Mouse (Mus musculus): ENCODE measurements around the gene Atxn1l. TPM values are rescaled to one million over a fixed set of nuclear protein-coding genes. Genes with fewer than 3 reads are reported as not detected.

The Atxn1l gene
- 7.1 and 7.6 TPM in 2 replicates for polyA plus RNA-seq (2015; fragmentation: Nextera tagmentation; extraction: Ambion mirVana)

DNA sequence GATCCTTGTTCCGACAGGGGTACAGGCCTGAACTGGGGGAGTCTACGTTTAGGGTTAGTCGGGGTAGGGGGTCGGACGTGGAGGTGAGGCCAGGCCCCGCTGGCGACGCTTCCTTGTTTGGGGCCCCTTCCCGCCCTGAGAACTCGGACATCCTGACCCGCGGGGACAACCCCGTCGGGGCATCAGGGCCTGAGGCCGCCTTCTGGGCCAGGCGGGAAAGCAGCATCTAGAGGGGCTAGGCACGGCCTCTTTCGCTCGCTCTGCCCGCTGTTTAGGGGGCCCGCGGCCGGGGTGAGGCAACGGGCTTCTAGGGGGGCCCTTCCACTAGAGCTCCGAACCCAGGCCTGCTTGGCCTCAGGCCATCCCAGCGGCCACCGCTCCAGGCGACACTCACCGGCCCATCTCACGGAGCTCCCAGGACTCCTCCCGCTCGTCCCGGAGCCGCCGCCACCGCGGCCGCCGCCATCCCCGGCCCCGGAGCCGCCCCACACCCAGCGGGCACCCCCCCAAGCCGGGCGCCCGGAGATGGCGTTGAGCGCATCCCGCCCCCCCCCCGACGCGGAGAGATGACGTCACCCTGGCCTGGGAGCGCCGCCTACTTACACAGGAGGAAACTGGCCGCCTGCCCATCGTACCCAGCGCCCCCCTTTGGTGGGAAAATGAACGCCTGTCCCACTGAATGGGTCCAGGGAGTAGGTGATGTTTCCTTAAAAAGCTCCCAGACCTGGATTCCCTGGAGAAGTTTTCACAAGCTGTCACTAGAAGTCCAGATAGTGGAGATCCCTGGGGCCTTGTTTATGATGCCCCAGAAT lies at the start of gene Atxn1l:
Gene Atxn1l, minus strand, starts transcription at position 503 of the 812 bp plus-strand sequence.
- ATAC-seq (ENCODE audit: insufficient number of reproducible peaks, low FRiP score, low TSS enrichment, low read depth): peak; percentile 82
- H3K36me3 ChIP-seq: peaks cover 19% of the 10 kb centered on the region
- peak within 1 kb of the TSS; percentile 73 for H3K4me2 ChIP-seq (replicated peaks)
- WGBS: under 1% methylated on average over 51 of the region's 59 CpGs
- H3K4me3 ChIP-seq (replicated peaks): peak within 1 kb of the TSS; percentile 98
- peaks cover 12% of the 10 kb centered on the region for H3K4me1 ChIP-seq
- no peaks in the 10 kb centered on the region for H3K27me3 ChIP-seq
- H3K27ac ChIP-seq (replicated peaks): peak within 1 kb of the TSS; percentile 76
- peak within 1 kb of the TSS; percentile 97 for H3K9ac ChIP-seq
- no peaks in the 10 kb centered on the region for H3K9me3 ChIP-seq (replicated peaks)

DNA sequence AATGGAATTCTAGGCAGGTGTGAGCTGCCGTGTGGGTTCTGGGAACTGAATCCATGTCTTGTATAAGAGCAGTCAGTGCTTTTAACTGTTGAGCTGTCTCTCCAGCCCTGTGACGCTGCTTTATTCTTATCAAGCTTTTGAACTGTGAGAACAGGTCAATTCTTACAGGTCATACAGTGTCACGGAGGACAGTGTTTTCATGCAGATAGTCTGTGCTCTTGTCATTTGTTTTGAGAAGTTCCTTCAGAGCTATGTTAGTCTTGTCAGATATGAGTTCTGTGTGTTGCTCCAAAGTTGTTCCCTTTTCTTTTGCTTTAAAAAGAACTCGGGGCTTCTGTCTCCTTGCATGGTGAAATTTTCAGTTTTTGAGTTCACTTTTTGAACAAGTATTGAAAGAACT lies 43.0 kb upstream of the Atxn1l start:
- no peak for ATAC-seq (ENCODE audit: insufficient number of reproducible peaks, low FRiP score, low TSS enrichment, low read depth)
- Histone ChIP-seq H3K27ac (replicated peaks) (no peak overlapping the region), H3K9ac (no peak overlapping the region), H3K9me3 (replicated peaks) (no peaks in the 10 kb centered on the region), H3K4me3 (replicated peaks) (peak overlapping the region; percentile 91), H3K36me3 (no peaks in the 10 kb centered on the region), H3K4me2 (replicated peaks) (peak overlapping the region; percentile 80; the same call in 1 of the 2 replicates), H3K4me1 (peaks cover 9% of the 10 kb centered on the region; the same call in 1 of the 2 replicates), H3K27me3 (no peaks in the 10 kb centered on the region)
- WGBS: 69% methylated on average over 4 of the region's 4 CpGs

DNA sequence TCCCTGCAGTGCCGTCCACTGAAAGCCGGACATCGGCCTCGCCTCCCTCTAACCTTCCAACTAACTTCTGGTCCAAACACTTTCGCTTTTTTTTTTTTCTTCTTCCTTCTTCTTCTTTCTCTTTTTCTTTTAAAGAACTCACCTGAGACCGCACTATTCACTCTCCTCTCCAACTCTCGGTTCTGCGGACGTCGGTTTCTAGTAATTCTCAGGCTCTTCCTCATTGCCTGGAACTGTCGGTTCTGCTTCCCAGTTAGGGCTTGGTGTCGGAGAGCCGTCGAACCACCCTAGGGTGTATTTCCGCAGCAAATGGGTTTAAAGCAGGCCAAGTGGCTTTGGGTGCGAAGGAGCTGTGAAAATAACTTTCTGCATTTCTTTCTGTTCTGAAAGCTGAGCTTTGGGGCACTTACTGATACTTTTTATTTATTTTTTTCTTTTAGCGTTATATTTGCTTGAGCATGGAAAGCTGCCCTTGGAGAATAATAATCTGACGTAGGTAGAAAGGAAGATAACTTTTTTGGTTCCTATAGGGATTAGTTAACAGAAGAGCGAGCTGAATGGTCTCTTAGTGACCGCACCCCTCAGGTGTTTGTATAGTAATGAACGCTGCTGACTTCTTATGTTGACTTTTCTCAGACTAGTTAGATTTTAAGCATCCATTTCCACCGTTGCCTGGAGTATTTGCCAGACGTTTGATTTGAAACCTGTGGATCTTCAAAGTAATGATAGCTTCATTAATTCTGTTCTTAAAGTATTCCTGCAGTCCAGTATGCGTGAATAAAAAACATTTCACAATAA lies 42.1 kb upstream of the Atxn1l start:
- Histone ChIP-seq H3K4me3 (replicated peaks) (peak overlapping the region; percentile 91), H3K4me2 (replicated peaks) (peak overlapping the region; percentile 80), H3K36me3 (no peaks in the 10 kb centered on the region), H3K9me3 (replicated peaks) (no peaks in the 10 kb centered on the region), H3K27me3 (0 out of 2 replicates have a peak, but pooled peaks cover 4% of the 10 kb centered on the region), H3K27ac (replicated peaks) (peak overlapping the region; percentile 98), H3K9ac (peak overlapping the region; percentile 88), H3K4me1 (peaks cover 9% of the 10 kb centered on the region; the same call in 1 of the 2 replicates)
- WGBS: 17% methylated on average over 24 of the region's 24 CpGs
- no peak for ATAC-seq (ENCODE audit: insufficient number of reproducible peaks, low FRiP score, low TSS enrichment, low read depth)

DNA sequence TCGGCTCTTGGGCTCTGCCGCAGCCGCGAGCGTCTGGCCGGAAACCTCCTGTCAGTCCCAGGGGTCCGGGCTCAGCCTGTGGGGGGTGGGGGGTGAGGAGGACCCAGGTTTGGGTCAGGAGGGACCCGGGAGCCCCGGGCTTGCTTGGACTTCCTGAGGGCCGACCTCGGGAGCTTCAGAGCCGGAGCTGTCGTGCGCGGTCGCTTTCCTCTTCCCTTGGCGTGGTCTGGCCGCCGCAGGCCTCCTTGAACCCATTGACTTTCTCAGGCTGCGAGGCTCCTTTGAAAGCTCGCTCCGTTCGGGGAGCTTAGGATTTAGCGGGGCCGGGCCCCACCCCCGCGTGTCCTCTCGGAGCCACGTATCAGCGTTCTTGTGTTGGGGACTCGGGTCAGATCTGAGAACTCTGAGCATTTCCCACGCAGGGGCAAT lies 41.5 kb upstream of the Atxn1l start:
- no peak; the same call in 1 of the 2 replicates for ATAC-seq (ENCODE audit: insufficient number of reproducible peaks, low FRiP score, low TSS enrichment, low read depth)
- Histone ChIP-seq H3K27me3 (0 out of 2 replicates have a peak, but pooled peaks cover 4% of the 10 kb centered on the region), H3K36me3 (no peaks in the 10 kb centered on the region), H3K27ac (replicated peaks) (peak overlapping the region; percentile 98), H3K4me1 (peaks cover 9% of the 10 kb centered on the region; the same call in 1 of the 2 replicates), H3K9ac (peak overlapping the region; percentile 88), H3K4me3 (replicated peaks) (peak overlapping the region; percentile 91), H3K4me2 (replicated peaks) (peak overlapping the region; percentile 80), H3K9me3 (replicated peaks) (no peaks in the 10 kb centered on the region)
- WGBS: under 1% methylated on average over 32 of the region's 32 CpGs

DNA sequence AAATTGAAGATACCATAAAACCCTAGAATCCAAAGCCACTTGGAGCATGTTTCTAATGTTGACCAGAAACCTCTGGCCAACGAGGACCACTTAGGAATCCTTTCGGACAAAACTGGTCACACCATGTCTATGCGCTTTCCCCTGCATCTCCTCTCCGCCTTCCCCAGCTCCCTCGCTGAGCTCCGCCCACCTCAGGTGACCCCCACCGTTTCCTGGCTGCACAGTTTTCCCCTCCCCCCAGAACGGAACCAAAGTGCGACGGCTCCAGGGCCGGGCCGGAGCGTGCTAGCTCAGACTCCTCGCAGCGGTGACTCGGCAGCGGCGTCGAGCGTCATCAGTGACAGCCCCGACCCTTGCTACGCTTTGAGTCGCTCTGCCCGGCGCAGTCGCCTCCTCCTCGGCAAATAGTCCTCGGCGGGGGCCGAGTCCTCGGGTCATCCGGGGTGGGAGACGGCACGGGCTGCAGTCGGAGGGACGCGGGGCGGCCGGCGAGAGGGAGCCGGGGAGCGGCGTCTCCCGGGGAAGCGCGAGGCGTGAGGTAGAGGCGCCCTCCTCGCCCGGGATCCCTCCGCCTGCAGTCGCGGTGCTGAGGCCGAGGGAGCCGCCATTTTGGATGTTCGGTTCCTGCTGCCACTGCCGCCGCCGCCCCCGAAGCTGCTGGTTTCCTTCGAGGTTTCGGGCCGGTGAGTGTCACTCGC lies 40.9 kb upstream of the Atxn1l start, which contains the start of gene Ap1g1:
Gene Ap1g1, plus strand, starts transcription at position 275 of the 698 bp plus-strand sequence.
- H3K9ac ChIP-seq: peak within 1 kb of the TSS; percentile 88
- H3K36me3 ChIP-seq: no peaks in the 10 kb centered on the region
- H3K4me3 ChIP-seq (replicated peaks): peak within 1 kb of the TSS; percentile 91
- under 1% methylated on average over 64 of the region's 64 CpGs for WGBS
- peak within 1 kb of the TSS; percentile 98 for H3K27ac ChIP-seq (replicated peaks)
- peak; percentile 99 for ATAC-seq (ENCODE audit: insufficient number of reproducible peaks, low FRiP score, low TSS enrichment, low read depth)
- peaks cover 9% of the 10 kb centered on the region; the same call in 1 of the 2 replicates for H3K4me1 ChIP-seq
- 0 out of 2 replicates have a peak, but pooled peaks cover 4% of the 10 kb centered on the region for H3K27me3 ChIP-seq
- H3K9me3 ChIP-seq (replicated peaks): no peaks in the 10 kb centered on the region
- H3K4me2 ChIP-seq (replicated peaks): peak within 1 kb of the TSS; percentile 80

DNA sequence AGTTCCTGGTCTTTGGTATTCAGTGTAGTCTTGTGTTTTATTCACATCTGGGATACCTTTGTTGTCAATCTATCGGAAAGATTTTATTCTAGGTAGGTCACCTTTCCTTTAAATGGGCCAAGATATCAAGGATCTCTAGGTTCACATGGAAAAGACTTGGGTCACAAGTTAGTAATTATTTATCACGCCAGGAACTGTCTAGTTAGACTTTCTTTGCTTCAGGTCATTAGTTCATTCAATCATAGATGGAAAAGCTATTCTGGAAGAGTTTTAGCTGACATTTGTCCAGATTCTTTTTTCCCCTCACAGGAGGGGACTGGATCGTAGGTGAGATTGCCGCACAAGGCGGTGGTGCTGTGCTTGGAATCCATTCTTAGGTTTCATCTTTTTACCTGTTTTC lies 40.3 kb upstream of the Atxn1l start:
- H3K9ac ChIP-seq: 0 out of 2 replicates have a peak overlapping the region, but pooled peaks have one; percentile 88
- no peak overlapping the region for H3K27ac ChIP-seq (replicated peaks)

DNA sequence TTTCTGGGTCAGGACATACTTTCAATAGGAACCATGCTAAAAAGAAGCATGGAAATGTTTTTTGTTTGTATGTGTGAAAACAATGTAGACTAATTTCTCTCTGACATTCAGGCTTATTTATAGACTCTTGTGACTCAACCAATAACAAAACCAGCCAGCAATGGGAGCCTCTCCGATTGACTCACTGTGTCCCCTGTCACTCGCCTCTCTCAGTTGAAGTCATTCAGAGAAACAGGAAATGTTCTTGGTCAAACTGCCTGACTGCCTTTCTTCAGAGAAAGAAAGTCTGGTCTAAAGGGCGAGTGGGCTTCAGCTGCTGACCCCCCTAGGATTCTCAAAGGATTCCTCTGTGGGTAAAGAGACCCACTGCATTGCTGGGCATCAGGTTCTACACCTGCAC lies 35.6 kb upstream of the Atxn1l start:
- H3K9ac ChIP-seq: no peak overlapping the region
- WGBS: 34% methylated on average over 3 of the region's 3 CpGs
- H3K27me3 ChIP-seq: 0 out of 2 replicates have a peak, but pooled peaks cover 4% of the 10 kb centered on the region
- no peaks in the 10 kb centered on the region for H3K36me3 ChIP-seq
- no peak overlapping the region for H3K4me2 ChIP-seq (replicated peaks)
- no peak overlapping the region for H3K4me3 ChIP-seq (replicated peaks)
- no peaks in the 10 kb centered on the region for H3K4me1 ChIP-seq
- no peak overlapping the region for H3K27ac ChIP-seq (replicated peaks)
- no peaks in the 10 kb centered on the region for H3K9me3 ChIP-seq (replicated peaks)
- no peak for ATAC-seq (ENCODE audit: insufficient number of reproducible peaks, low FRiP score, low TSS enrichment, low read depth)

More for the DNA sequence above, 40.3 kb upstream of the Atxn1l start:
- no peak for ATAC-seq (ENCODE audit: insufficient number of reproducible peaks, low FRiP score, low TSS enrichment, low read depth)
- peak overlapping the region; percentile 80 for H3K4me2 ChIP-seq (replicated peaks)
- no peaks in the 10 kb centered on the region for H3K9me3 ChIP-seq (replicated peaks)
- 19% methylated on average over 5 of the region's 5 CpGs for whole genome bisulfite sequencing
- H3K27me3 ChIP-seq: 0 out of 2 replicates have a peak, but pooled peaks cover 4% of the 10 kb centered on the region
- H3K4me3 ChIP-seq (replicated peaks): peak overlapping the region; percentile 91
- peaks cover 9% of the 10 kb centered on the region; the same call in 1 of the 2 replicates for H3K4me1 ChIP-seq
- no peaks in the 10 kb centered on the region for H3K36me3 ChIP-seq

DNA sequence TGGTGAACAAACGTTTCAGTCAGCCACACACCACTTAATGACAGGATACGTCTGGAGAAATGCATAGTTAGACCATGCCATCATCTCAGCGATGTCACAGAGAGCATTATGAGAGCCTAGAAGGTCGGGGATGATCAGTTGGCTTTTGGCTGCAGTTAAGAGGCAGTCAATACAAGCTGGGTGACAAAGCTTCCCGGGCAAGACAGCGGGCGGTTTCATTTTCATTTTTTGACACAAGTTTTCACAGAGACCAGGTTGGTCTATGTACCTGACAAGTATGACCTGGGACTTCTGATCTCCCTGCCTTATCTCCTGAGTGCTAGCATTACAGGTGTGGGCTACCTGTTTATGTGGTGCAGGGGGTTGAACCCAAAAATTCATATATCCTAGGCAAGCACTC lies 28.5 kb upstream of the Atxn1l start:
- no peak overlapping the region for H3K27ac ChIP-seq (replicated peaks)
- H3K4me3 ChIP-seq (replicated peaks): no peak overlapping the region
- 65% methylated on average over 7 of the region's 7 CpGs for WGBS
- no peaks in the 10 kb centered on the region for H3K4me1 ChIP-seq
- H3K27me3 ChIP-seq: no peaks in the 10 kb centered on the region
- no peak overlapping the region for H3K4me2 ChIP-seq (replicated peaks)
- H3K9me3 ChIP-seq (replicated peaks): no peaks in the 10 kb centered on the region; the same call in 1 of the 2 replicates
- ATAC-seq (ENCODE audit: insufficient number of reproducible peaks, low FRiP score, low TSS enrichment, low read depth): no peak
- H3K9ac ChIP-seq: no peak overlapping the region
- H3K36me3 ChIP-seq: no peaks in the 10 kb centered on the region

DNA sequence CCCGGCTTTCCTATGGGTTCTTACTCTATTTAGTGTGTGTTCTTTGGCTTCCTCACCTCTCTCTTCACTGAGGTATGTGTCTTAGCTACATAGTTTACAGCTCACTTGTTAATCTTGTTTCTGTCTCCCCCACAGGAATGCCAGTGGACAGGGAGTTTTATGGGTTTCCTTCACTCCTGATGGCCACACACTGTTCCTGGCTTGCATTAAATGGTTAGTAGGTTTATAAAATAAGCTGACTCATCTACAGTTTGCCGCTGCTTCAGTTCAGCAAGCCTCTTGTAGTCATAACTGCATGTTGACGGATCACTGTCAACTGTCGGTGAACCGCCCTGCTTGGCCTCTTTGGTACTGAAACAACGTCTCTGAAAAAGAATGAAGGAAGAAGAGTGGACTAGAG lies 26.5 kb upstream of the Atxn1l start:
- Histone ChIP-seq H3K4me3 (replicated peaks) (no peak overlapping the region), H3K4me2 (replicated peaks) (no peak overlapping the region), H3K27me3 (no peaks in the 10 kb centered on the region), H3K9me3 (replicated peaks) (no peaks in the 10 kb centered on the region; the same call in 1 of the 2 replicates), H3K4me1 (no peaks in the 10 kb centered on the region), H3K27ac (replicated peaks) (no peak overlapping the region), H3K36me3 (no peaks in the 10 kb centered on the region), H3K9ac (no peak overlapping the region)
- no peak for ATAC-seq (ENCODE audit: insufficient number of reproducible peaks, low FRiP score, low TSS enrichment, low read depth)
- WGBS: 88% methylated on average over 6 of the region's 6 CpGs

DNA sequence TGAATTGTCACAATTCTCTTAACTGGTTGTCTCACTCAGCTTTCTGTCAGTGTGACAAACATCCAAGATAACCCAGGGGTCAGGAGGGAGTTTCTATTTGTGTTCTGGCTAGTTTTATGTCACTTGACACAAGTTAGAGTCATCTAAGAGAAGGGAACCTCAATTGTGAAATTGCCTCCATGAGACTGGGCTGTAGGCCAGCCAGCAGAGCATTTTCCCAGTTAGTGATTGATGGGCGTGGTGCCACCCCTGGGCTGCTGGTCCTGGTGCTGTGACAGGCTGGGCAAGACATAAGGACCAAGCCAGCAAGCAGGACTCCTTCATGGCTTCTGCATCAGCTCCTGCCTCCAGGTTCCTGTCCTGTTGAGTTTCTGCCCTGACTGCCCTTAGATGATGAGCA lies 22.7 kb upstream of the Atxn1l start:
- no peak overlapping the region for H3K9ac ChIP-seq
- no peak overlapping the region for H3K4me2 ChIP-seq (replicated peaks)
- no peak for ATAC-seq (ENCODE audit: insufficient number of reproducible peaks, low FRiP score, low TSS enrichment, low read depth)
- 32% methylated on average over 1 of the region's 1 CpGs for WGBS
- no peaks in the 10 kb centered on the region for H3K36me3 ChIP-seq
- no peak overlapping the region for H3K4me3 ChIP-seq (replicated peaks)
- no peaks in the 10 kb centered on the region; the same call in 1 of the 2 replicates for H3K9me3 ChIP-seq (replicated peaks)
- no peak overlapping the region for H3K27ac ChIP-seq (replicated peaks)
- no peaks in the 10 kb centered on the region for H3K27me3 ChIP-seq
- H3K4me1 ChIP-seq: no peaks in the 10 kb centered on the region

Data from embryonic facial prominence, embryonic 15.5 days (tissue).